8 mouse cellular contexts compared by ENCODE assay signal in the genomic region with DNA sequence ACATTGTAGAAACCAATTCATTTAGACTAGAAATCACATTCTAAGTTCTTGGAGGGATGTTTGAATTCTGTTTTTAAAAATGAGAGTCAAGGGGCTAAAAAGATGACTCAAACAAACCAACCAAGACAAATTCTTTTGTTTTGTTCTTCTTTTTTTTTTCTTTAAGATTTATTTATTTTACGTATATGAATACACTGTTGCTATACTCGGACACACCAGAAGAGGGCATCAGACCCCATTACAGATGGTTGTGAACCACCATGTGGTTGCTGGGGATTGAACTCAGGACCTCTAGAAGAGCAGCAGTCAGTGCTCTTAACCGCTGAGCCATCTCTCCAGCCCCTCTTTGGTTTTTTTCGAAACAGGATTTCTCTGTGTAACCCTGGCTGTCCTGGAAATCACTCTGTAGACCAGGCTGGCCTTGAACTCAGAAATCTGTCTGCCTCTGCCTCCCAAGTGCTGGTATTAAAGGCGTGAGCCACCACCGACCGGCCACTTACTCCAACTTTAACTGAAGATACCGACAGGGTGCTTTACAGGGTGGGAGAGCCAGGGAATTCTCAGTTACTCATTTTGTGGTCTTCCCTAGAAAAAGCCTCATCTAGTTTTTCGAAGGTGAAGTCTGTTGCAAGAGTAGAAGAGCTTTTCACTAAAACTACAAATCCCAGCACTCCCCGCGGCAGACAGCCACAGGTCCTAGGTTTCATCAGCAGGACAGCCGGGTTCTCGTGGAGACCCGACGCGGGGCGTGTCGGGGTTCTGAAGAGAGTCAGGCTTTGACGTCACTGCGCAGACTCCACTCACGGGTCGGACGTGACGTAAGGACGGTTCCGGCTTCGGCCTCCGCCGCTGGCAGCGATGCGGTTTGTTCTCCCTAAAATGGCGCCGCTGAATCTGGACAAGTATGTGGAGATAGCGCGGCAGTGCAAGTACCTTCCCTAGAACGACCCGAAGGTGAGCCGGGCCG. TPM values are rescaled to one million over a fixed set of nuclear protein-coding genes. Genes with fewer than 3 reads are reported as not detected.
DNase-seq lines count a peak whose midpoint lies in the region; ATAC-seq lines count a peak whose summit lies in the region.

No protein-coding gene starts in this region.

- no peaks in the 10 kb centered on the region for H3K9me3 ChIP-seq in heart, embryonic 14.5 days (ENCODE audit: control insufficient read depth, low read length)
- no peaks in the 10 kb centered on the region for H3K9me3 ChIP-seq in liver, embryonic 13.5 days (replicated peaks)
- no peaks in the 10 kb centered on the region for H3K9me3 ChIP-seq in stomach, embryonic 16.5 days (replicated peaks; ENCODE audit: control insufficient read depth, low read length)

- H3K4me3 ChIP-seq in heart, embryonic 14.5 days (ENCODE audit: control insufficient read depth in 1 of 2, insufficient read depth in 1 of 2, low read depth in 1 of 2, low read length in 2 of 2), result peak overlapping the region; percentile 66 to 67
- H3K4me3 ChIP-seq in liver, embryonic 13.5 days (replicated peaks), result peak overlapping the region; percentile 80
- peak overlapping the region; percentile 68 for H3K4me3 ChIP-seq in stomach, embryonic 16.5 days (replicated peaks; ENCODE audit: low read length)

- peaks cover 32% of the 10 kb centered on the region for H3K36me3 ChIP-seq in heart, embryonic 14.5 days (ENCODE audit: control insufficient read depth, insufficient read depth, low read length)
- H3K36me3 ChIP-seq in liver, embryonic 13.5 days, result peaks cover 29% of the 10 kb centered on the region
- no peaks in the 10 kb centered on the region for H3K36me3 ChIP-seq in stomach, embryonic 16.5 days (ENCODE audit: control insufficient read depth, insufficient read depth, low read length)

- no peaks in the 10 kb centered on the region for H3K27me3 ChIP-seq in heart, embryonic 14.5 days (ENCODE audit: control insufficient read depth, insufficient read depth, low read length)
- no peaks in the 10 kb centered on the region for H3K27me3 ChIP-seq in liver, embryonic 13.5 days
- H3K27me3 ChIP-seq in stomach, embryonic 16.5 days (ENCODE audit: control insufficient read depth, insufficient read depth, low read length), result no peaks in the 10 kb centered on the region

- H3K27ac ChIP-seq in heart, embryonic 14.5 days (replicated peaks in 1 of 2; ENCODE audit: control insufficient read depth in 1 of 2, insufficient read depth in 1 of 2, low read depth in 2 of 2, low read length in 2 of 2), result peak overlapping the region; percentile 89 to 92
- H3K27ac ChIP-seq in liver, embryonic 13.5 days, result peak overlapping the region; percentile 96
- peak overlapping the region; percentile 91 for H3K27ac ChIP-seq in stomach, embryonic 16.5 days (ENCODE audit: low read length)

- WGBS in heart, embryonic 14.5 days, result 6% methylated on average over 39 of the region's 39 CpGs
- 5% methylated on average over 39 of the region's 39 CpGs for WGBS in liver, embryonic 13.5 days (ENCODE audit: insufficient replicate concordance)
- 4% methylated on average over 39 of the region's 39 CpGs for WGBS in stomach, embryonic 16.5 days

- H3K4me2 ChIP-seq in heart, embryonic 14.5 days (ENCODE audit: low read length), result peak overlapping the region; percentile 82
- H3K4me2 ChIP-seq in liver, embryonic 13.5 days, result peak overlapping the region; percentile 74
- H3K4me2 ChIP-seq in stomach, embryonic 16.5 days (ENCODE audit: low read depth, low read length), result peak overlapping the region; percentile 45

- peak overlapping the region; percentile 88 for H3K9ac ChIP-seq in heart, embryonic 14.5 days (ENCODE audit: low read length)
- peak overlapping the region; percentile 93 for H3K9ac ChIP-seq in liver, embryonic 13.5 days
- H3K9ac ChIP-seq in stomach, embryonic 16.5 days (ENCODE audit: low read length), result peak overlapping the region; percentile 88

- ATAC-seq in CD4-positive, CD25-positive, alpha-beta regulatory T cell, adult 4 months, result peak; percentile 90
- ATAC-seq in heart, embryonic 14.5 days (ENCODE audit: insufficient number of reproducible peaks, insufficient read depth, low FRiP score, low read depth), result peak; percentile 95
- ATAC-seq in liver, embryonic 13.5 days (ENCODE audit: low read depth), result peak; percentile 85
- peak; percentile 96 for ATAC-seq in stomach, embryonic 16.5 days (ENCODE audit: insufficient read depth, low FRiP score)

- H3K4me1 ChIP-seq in heart, embryonic 14.5 days (ENCODE audit: control insufficient read depth in 2 of 2, insufficient read depth in 2 of 2, low read length in 2 of 2), result peaks cover 10 to 29% of the 10 kb centered on the region in 2 experiments
- peaks cover 68% of the 10 kb centered on the region for H3K4me1 ChIP-seq in liver, embryonic 13.5 days (replicated peaks)
- H3K4me1 ChIP-seq in stomach, embryonic 16.5 days (ENCODE audit: control insufficient read depth, insufficient read depth, low read length), result peaks cover 20% of the 10 kb centered on the region

- peak; percentile 98 for DNase-seq in c-Kit-negative CD71-positive TER-119-positive erythroid progenitor cells, embryonic 14.5 days (ENCODE audit: low read depth, low spot score)
- DNase-seq in fibroblast of lung, adult 2 months (ENCODE audit: low read depth), result peak; percentile 97
- peak; percentile 99 for DNase-seq in kidney, postnatal 14 days
- DNase-seq in liver, embryonic 13.5 days, result peak; percentile 97
- peak; percentile 97 for DNase-seq in neural tube, embryonic 10.5 days (ENCODE audit: extremely low spot score, low spot score)

RNA-seq across cellular contexts. Expression of gene Rabepk, which starts 2.1 kb away (rescaled TPM):
- polyA plus RNA-seq in CD4-positive, CD25-positive, alpha-beta regulatory T cell, adult 4 months (2017; shearing (Covaris generic)), result 10 to 100 TPM; 49.8 to 60.5 TPM
- polyA plus RNA-seq in heart, embryonic 14.5 days (2014; fragmentation: Nextera tagmentation; extraction: Ambion mirVana), result 25.5 and 26.7 TPM in 2 replicates
- 30.6 and 31.1 TPM in 2 replicates for polyA plus RNA-seq in liver, embryonic 13.5 days (2015; fragmentation: Nextera tagmentation; extraction: Ambion mirVana)
- 33.4 and 40.6 TPM in 2 replicates for polyA plus RNA-seq in stomach, embryonic 16.5 days (2015; fragmentation: Nextera tagmentation; extraction: Ambion mirVana)

RNA-seq across cellular contexts. Expression of gene Fbxw2, which starts 24.3 kb away (rescaled TPM):
- polyA plus RNA-seq in CD4-positive, CD25-positive, alpha-beta regulatory T cell, adult 4 months (2017; shearing (Covaris generic)), result 10 to 100 TPM; 72.6 to 91.8 TPM
- 51.0 and 65.8 TPM in 2 replicates for polyA plus RNA-seq in heart, embryonic 14.5 days (2014; fragmentation: Nextera tagmentation; extraction: Ambion mirVana)
- polyA plus RNA-seq in liver, embryonic 13.5 days (2015; fragmentation: Nextera tagmentation; extraction: Ambion mirVana), result 57.7 and 61.5 TPM in 2 replicates
- 73.5 and 74.5 TPM in 2 replicates for polyA plus RNA-seq in stomach, embryonic 16.5 days (2015; fragmentation: Nextera tagmentation; extraction: Ambion mirVana)

RNA-seq across cellular contexts. Expression of gene Hspa5, which starts 30.0 kb away (rescaled TPM):
- 100 to 1,000 TPM; 536 to 586 TPM for polyA plus RNA-seq in CD4-positive, CD25-positive, alpha-beta regulatory T cell, adult 4 months (2017; shearing (Covaris generic))
- 545 and 663 TPM in 2 replicates for polyA plus RNA-seq in heart, embryonic 14.5 days (2014; fragmentation: Nextera tagmentation; extraction: Ambion mirVana)
- polyA plus RNA-seq in liver, embryonic 13.5 days (2015; fragmentation: Nextera tagmentation; extraction: Ambion mirVana), result 533 and 680 TPM in 2 replicates
- 941 and 997 TPM in 2 replicates for polyA plus RNA-seq in stomach, embryonic 16.5 days (2015; fragmentation: Nextera tagmentation; extraction: Ambion mirVana)

RNA-seq across cellular contexts. Expression of gene Gm34653, which starts 31.0 kb away (rescaled TPM):
- not detected for polyA plus RNA-seq in CD4-positive, CD25-positive, alpha-beta regulatory T cell, adult 4 months (2017; shearing (Covaris generic))
- polyA plus RNA-seq in heart, embryonic 14.5 days (2014; fragmentation: Nextera tagmentation; extraction: Ambion mirVana), result not detected in 2 replicates
- polyA plus RNA-seq in liver, embryonic 13.5 days (2015; fragmentation: Nextera tagmentation; extraction: Ambion mirVana), result 0.08 TPM in 1 of 2 replicates, not detected in the other
- polyA plus RNA-seq in stomach, embryonic 16.5 days (2015; fragmentation: Nextera tagmentation; extraction: Ambion mirVana), result not detected in 2 replicates

RNA-seq across cellular contexts. Expression of gene Gapvd1, which starts 46.8 kb away (rescaled TPM):
- 10 to 100 TPM; 53.4 to 55.7 TPM for polyA plus RNA-seq in CD4-positive, CD25-positive, alpha-beta regulatory T cell, adult 4 months (2017; shearing (Covaris generic))
- 66.2 and 69.5 TPM in 2 replicates for polyA plus RNA-seq in heart, embryonic 14.5 days (2014; fragmentation: Nextera tagmentation; extraction: Ambion mirVana)
- 75.0 and 86.9 TPM in 2 replicates for polyA plus RNA-seq in liver, embryonic 13.5 days (2015; fragmentation: Nextera tagmentation; extraction: Ambion mirVana)
- polyA plus RNA-seq in stomach, embryonic 16.5 days (2015; fragmentation: Nextera tagmentation; extraction: Ambion mirVana), result 73.4 and 81.4 TPM in 2 replicates

Comparison
In these comparisons a context has a peak if more than half of its experiments do, and no peak if none do; other contexts are left out.
1. Peak in every context shown above with its lines: DNase-seq, ATAC-seq, H3K4me3 ChIP-seq and H3K27ac ChIP-seq.